Mouse (Mus musculus) spleen, adult 18-20 months (tissue): ENCODE results near the gene Gpsm2.
"Not testable (repeated sequence)": the region's sequence is repeated elsewhere in the genome, so short reads cannot be mapped to it uniquely, and the experiment has no call there.

Experiments
- DNase-seq, 2 experiments: peaks; one replicate each; pipeline ENCODE4 v3.0.0; 2022; ENCODE audit warnings: mixed read lengths in 2 of 2

The Gpsm2 gene

DNA sequence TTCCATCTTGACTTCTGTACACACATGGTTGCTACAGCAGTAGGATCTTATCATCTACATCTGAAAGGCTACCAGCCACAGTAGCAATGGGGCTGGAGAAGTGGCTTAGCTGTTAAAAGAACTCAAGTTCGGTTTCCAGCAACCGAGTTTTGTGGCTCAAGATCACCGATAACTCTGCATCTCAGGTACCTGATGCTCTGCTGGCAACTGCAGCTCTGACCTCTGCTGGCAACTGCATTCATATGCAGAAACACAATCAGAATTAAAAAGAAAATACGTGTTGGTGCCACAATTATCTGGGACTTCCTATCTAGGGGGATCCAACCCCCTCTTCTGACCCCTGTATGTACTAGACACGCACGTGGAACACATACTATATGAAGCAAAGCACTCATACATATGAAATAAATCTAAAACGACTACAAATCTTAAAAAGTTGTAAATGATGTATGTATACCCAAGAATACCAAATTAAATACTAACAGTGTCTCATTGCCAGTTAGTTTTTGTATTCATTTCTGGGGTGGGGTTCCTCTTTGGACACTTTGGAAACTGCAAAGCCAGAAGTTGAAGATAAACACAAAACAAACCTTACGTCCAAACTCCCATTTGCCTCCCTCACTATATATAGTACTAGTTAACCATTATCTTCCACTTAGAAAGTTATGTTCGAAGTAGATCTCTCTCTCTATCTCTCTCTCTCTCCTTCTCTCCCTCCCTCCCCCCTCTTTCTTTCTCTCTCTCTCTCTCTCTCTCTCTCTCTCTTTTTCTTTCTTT lies 69.1 kb downstream of the Gpsm2 start:
- no peak for DNase-seq

DNA sequence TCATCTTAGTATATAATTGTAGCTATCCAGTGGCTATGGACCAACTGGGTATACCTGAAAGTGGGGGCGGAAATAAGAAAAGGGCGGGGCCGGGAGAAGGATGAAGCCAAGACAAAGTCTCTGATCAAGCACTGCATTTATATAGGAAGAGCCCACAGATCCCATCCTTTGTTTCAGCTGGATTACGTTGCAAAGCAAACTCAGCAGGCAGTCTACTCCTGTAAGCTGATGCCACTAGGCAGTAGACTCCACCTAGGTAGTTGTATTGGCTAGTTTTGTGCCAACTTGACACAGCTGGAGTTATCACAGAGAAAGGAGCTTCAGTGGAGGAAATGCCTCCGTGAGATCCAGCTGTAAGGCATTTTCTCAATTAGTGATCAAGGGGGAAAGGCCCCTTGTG lies 74.4 kb downstream of the Gpsm2 start:
- DNase-seq = not testable (repeated sequence)

DNA sequence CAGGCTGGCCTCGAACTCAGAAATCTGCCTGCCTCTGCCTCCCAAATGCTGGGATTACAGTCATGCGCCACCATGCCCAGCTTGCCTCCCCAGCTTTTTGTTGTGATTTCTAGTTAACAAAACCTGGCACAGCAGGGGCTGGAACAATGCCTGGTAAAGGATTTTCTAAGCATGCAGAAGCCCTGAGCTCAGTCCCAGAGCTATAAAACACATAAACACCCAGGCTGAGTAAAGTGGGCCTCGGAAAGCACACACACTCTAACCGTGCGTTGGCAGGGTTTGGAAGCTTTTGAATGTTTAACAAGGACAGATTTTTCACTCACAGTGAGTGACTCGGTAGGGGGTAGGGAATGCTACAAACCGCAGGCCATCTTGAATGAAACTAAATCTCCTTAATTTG lies 76.1 kb downstream of the Gpsm2 start:
- no peak for DNase-seq

DNA sequence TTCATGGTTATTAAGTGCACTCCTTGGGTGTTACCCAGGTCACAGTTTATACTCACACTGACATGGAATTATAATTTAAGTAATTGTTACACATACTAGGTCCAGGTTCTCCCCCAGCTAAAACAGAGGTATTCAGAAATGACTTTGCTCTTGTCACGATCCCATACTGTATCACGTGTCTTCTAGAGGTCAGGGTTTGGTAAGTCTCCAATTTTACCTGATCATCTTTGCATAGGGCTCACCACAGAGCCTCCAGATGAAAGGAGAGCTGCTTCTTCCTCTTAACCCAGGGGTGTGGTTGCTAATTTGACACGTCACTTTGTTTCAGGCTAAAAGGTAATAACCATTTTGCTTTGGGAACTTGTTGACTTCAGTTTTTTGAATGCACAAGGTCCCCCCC lies 77.3 kb downstream of the Gpsm2 start:
- no peak for DNase-seq

DNA sequence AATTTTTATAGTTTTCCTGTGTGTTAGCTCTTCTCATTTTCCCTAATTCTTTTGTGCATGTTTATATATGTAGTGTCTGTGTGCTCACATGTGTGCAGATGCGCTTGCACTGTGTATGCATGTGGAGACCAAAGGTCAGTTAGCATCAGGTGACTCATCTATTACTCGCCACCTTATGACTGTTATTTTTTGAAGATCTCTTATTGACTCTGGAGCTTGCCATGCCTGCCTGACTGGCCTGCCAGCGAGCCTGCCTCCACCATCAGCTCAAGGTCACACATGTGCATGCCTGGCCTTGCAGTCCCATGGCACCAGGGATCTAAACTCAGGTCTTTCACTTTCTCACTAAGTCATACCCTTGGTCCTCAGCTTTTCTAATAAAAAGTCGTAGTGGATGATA lies 81.1 kb downstream of the Gpsm2 start:
- DNase-seq = no peak

DNA sequence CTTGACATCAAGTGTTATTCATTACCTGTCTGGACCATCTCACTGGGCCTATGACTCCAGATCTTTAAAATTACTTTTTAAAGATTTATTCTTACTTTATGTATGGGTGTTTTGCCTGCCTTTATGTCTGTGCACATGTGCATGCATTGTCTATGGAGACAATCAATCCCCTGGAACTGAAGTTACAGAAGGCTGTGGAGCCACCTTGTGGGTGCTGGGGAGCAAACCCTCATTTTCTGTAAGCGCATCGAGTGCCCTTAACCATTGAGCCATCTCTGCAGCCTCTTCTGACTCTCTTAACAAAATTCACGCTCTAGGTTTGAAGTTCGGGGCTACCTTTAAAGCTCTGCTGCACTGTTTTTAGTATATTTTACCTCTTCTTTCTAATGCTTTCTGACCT lies 82.7 kb downstream of the Gpsm2 start:
- DNase-seq = no peak

DNA sequence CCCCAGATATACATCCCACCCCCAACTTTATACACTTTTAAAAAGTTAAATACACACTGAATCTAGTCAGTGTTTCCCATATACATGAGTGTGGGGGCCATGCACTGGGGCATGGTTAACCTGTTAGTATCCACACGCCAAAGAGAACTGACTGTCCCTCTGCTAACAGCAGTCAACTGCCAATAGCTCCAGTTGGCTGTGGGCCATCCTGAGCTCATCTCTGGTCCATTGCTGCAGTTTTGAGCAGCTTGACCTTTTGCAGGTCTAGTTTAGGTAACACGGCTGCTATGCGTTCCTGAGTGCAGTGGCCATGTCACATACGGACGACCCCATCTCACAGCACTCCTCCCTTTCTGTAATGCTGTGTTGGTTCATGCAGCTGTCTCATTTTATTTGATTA lies 87.3 kb downstream of the Gpsm2 start:
- DNase-seq = no peak
